Mouse (Mus musculus) heart, embryonic 14.5 days (tissue): ENCODE measurements around the gene Tagln2. TPM values are rescaled to one million over a fixed set of nuclear protein-coding genes. Genes with fewer than 3 reads are reported as not detected.
A peak's percentile ranks its signal among the peaks of the same experiment; 100 is the strongest.

Experiments used
- ATAC-seq: fragments of 200-750 bp; cut with Nextera tagmentation; 2 replicates; pipeline ENCODE4 v1.8.0; 2017; ENCODE audit warnings: low read depth, moderate TSS enrichment; ENCODE audit not compliant: insufficient number of reproducible peaks, insufficient read depth, low FRiP score
- H3K27ac ChIP-seq, 2 experiments: fragments of 200-500 bp in 1 of 2; fragments of 300-500 bp in 1 of 2; sonication (generic) in 1 of 2; replicated peaks in 1 of 2; 2 replicates each; pipeline ENCODE4 v1.5.1; 2012 to 2014; ENCODE audit warnings: low read depth in 2 of 2, low read length in 2 of 2, control low read depth in 1 of 2, mild to moderate bottlenecking in 1 of 2, mixed read lengths in 1 of 2; ENCODE audit not compliant: control insufficient read depth in 1 of 2, insufficient read depth in 1 of 2
- H3K27me3 ChIP-seq: fragments of 300-500 bp; sonication (generic); 2 replicates; pipeline ENCODE4 v1.6.1; 2014; ENCODE audit warnings: mild to moderate bottlenecking, low read length, control low read depth; ENCODE audit not compliant: control insufficient read depth, insufficient read depth
- H3K36me3 ChIP-seq: fragments of 300-500 bp; sonication (generic); 2 replicates; pipeline ENCODE4 v1.6.1; 2014; ENCODE audit warnings: mild to moderate bottlenecking, control low read depth, low read length, mixed read lengths; ENCODE audit not compliant: control insufficient read depth, insufficient read depth
- H3K4me1 ChIP-seq, 2 experiments: fragments of 200-500 bp in 1 of 2; fragments of 300-500 bp in 1 of 2; sonication (generic) in 1 of 2; 2 replicates each; pipeline ENCODE4 v1.6.1; 2012 to 2014; ENCODE audit warnings: low read length in 2 of 2, control low read depth in 1 of 2, mixed read lengths in 1 of 2; ENCODE audit not compliant: control insufficient read depth in 2 of 2, insufficient read depth in 2 of 2
- H3K4me2 ChIP-seq: fragments of 300-500 bp; sonication (generic); 2 replicates; pipeline ENCODE4 v1.6.1; 2014; ENCODE audit warnings: mild to moderate bottlenecking, low read length
- H3K4me3 ChIP-seq, 2 experiments: fragments of 200-500 bp in 1 of 2; fragments of 300-500 bp in 1 of 2; sonication (generic) in 1 of 2; 2 replicates each; pipeline ENCODE4 v1.5.1; 2012 to 2014; ENCODE audit warnings: low read length in 2 of 2, mild to moderate bottlenecking in 2 of 2, control low read depth in 1 of 2, low read depth in 1 of 2, moderate library complexity in 1 of 2; ENCODE audit not compliant: control insufficient read depth in 1 of 2, insufficient read depth in 1 of 2
- H3K9ac ChIP-seq: fragments of 300-500 bp; sonication (generic); 2 replicates; pipeline ENCODE4 v1.6.1; 2014; ENCODE audit warnings: mild to moderate bottlenecking, low read length
- H3K9me3 ChIP-seq: fragments of 300-500 bp; sonication (generic); 2 replicates; pipeline ENCODE4 v1.6.1; 2016; ENCODE audit warnings: low read length, control low read depth; ENCODE audit not compliant: control insufficient read depth
- WGBS: fragments of 180-500 bp; shearing (Covaris S2); extraction: QIAGEN DNeasy Blood & Tissue Kit; methylation state at CpG from one replicate; pipeline ENCODE4 v1.1.7; 2014; 5-methylcytosine and 5-hydroxymethylcytosine counted together
- polyA plus RNA-seq: library from polyadenylated mRNA; unstranded; fragments of >200 nt; fragmentation: Nextera tagmentation; extraction: Ambion mirVana; gene quantifications from 2 replicates; pipeline ENCODE4 v1.2.1, GENCODE M21; 2014

The Tagln2 gene
- polyA plus RNA-seq, 1 experiment from 2014 or later: 187 TPM

DNA sequence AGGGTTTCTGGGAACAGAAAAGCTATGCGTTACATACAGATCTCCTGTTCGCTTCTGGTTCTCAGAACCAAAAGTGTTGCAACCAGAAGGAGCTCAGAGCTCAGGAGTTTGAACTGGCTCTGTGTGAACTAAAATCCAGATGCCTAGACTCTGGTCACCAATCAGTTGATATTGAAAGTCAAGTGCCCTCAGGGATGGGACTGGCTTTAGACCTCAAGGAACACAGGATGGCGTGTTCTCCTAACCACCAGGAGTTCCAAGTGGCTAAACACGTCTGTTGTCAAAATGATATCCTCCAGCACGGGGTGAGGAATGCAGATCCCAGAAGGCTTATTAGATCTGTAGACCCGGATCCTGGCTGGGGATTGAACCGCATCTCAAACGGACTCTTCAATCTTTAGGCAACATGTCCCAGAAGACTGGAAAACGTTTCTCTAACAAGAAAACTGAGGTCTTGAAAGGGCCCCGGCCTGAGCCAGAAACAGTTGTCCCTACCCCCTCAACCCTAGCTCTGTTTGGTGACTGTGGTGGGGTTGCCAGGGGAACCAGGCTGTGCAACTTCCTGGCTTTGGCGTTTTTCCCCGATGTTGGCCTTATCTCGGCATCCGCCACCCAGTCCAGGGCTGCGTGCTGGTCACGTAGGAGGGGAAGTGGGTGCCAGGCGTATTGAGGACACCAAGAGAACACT is 13.8 kb downstream of the Tagln2 start:
- Histone ChIP-seq H3K9me3 (peaks cover 7% of the 10 kb centered on the region; the same call in 1 of the 2 replicates), H3K4me2 (peak overlapping the region; percentile 55), H3K27me3 (no peaks in the 10 kb centered on the region), H3K4me3 (no peak overlapping the region), H3K9ac (peak overlapping the region; percentile 49; the same call in 1 of the 2 replicates), H3K4me1 (peaks cover 25 to 30% of the 10 kb centered on the region in 2 experiments), H3K36me3 (peaks cover 4% of the 10 kb centered on the region; the same call in 1 of the 2 replicates), H3K27ac (peak overlapping the region; percentile 74 to 79)
- ATAC-seq: peak; percentile 55; the same call in 1 of the 2 replicates
- 31% methylated on average over 17 of the region's 17 CpGs for WGBS

DNA sequence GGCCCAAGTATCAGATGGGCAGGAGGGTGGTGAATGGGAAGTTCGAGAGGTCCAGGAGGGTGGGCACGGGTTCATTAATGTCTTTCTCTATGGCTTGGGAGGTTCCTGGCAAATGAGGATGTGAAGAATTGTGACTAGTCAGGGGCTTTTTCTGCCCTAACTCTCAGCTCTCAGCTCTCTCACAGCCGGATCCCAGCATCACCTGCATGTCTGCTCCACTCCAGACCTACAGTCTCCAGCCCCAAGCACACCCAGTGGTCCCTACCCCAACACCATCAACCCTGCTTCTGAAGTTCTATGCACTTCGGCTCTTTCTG is 14.3 kb downstream of the Tagln2 start:
- Histone ChIP-seq H3K27me3 (no peaks in the 10 kb centered on the region), H3K36me3 (no peaks in the 10 kb centered on the region), H3K9me3 (peaks cover 7% of the 10 kb centered on the region; the same call in 1 of the 2 replicates), H3K4me1 (peaks cover 25 to 28% of the 10 kb centered on the region in 2 experiments), H3K9ac (no peak overlapping the region), H3K4me3 (no peak overlapping the region), H3K27ac (peak overlapping the region; percentile 66 to 79), H3K4me2 (no peak overlapping the region)
- 46% methylated on average over 4 of the region's 4 CpGs for WGBS
- no peak for ATAC-seq

DNA sequence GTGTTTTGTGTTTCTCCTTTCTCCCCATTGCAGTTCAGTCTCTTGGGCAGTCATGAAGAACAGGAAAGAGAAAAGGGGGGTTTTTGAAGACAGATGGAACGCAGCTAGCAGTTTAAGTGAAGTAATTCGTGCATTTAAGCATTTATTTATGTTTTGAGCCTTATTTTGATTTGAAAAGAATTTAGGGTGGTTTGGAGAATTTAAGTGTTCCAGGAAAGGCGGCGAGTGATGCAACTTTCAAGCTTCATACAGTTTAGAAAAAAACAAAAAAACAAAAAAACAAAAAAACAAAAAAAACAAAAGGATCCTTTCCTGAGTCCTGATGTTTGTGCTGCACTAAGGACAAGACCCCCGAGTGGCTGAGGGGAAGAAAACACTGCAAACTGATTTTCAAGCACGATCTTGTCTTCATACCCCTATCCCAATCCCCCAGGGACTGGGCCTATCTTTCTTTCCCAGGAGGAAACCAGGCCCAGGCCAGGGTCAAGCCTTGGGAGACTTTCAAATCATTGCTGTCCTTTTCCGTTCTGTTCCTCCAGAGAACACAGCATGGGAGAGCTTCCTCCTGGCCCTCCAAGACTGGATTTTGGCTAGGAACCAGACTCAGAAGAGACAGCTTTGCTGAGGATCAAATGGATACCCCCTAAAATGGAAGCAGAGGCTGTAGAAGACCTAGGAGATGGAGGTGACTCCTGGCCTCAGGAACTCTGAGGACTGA is 14.9 kb downstream of the Tagln2 start:
- H3K4me2 ChIP-seq: no peak overlapping the region

DNA sequence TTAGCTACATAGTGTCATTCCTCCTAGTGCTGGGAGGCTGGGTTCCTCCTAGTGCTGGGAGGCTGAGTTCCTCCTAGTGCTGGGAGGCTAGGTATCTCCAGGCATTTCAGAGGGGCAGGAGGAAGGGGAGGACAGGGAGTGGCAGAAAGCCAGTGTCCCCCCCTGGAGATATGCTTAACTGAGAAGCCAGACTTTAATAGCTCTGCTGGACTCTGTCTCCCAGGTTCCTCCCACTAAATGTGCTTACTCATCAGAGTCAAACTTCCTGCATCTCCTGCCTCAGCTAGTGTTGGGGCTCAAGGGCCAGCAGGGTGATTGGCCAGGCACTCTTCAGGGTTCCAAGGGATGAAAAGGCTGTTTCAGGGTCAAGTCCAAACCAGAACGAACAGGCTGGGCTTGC is 15.5 kb downstream of the Tagln2 start:
- Histone ChIP-seq H3K4me2 (no peak overlapping the region), H3K4me1 (peaks cover 24 to 25% of the 10 kb centered on the region in 2 experiments), H3K9ac (no peak overlapping the region), H3K4me3 (no peak overlapping the region), H3K27me3 (no peaks in the 10 kb centered on the region), H3K27ac (peak overlapping the region; percentile 36 to 79; a peak in 2 of 4 replicates), H3K36me3 (no peaks in the 10 kb centered on the region), H3K9me3 (peaks cover 7% of the 10 kb centered on the region; the same call in 1 of the 2 replicates)
- 83% methylated on average over 1 of the region's 1 CpGs for WGBS
- no peak for ATAC-seq

More for the DNA sequence above, 14.9 kb downstream of the Tagln2 start:
- no peak overlapping the region for H3K9ac ChIP-seq
- no peak for ATAC-seq
- WGBS: 63% methylated on average over 7 of the region's 7 CpGs
- no peaks in the 10 kb centered on the region for H3K36me3 ChIP-seq
- peaks cover 26 to 28% of the 10 kb centered on the region in 2 experiments for H3K4me1 ChIP-seq
- peaks cover 7% of the 10 kb centered on the region; the same call in 1 of the 2 replicates for H3K9me3 ChIP-seq
- H3K4me3 ChIP-seq: no peak overlapping the region
- peak overlapping the region; percentile 66 to 79 for H3K27ac ChIP-seq
- H3K27me3 ChIP-seq: no peaks in the 10 kb centered on the region

DNA sequence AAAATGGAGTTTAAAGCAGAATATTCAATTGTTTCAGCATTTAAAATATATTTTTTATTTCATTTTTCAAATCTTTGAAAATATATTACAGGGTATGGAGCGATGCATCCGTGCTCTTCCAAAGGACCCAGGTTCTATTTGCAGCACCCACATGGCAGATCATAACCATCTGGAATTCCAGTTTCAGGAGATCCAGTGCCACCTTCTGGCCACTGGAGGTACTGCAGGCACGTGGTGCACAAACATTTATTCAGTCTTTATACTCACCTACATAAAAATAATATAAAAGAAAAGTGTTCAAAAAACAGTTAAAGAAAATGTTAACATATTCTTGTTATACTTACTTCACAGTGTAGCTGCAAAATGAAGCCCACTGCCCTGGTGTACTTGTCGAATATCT is 18.2 kb downstream of the Tagln2 start:
- no peak for ATAC-seq
- Histone ChIP-seq H3K4me2 (no peak overlapping the region), H3K9me3 (peaks cover 7% of the 10 kb centered on the region; the same call in 1 of the 2 replicates), H3K36me3 (no peaks in the 10 kb centered on the region), H3K9ac (no peak overlapping the region), H3K4me3 (no peak overlapping the region), H3K27ac (no peak overlapping the region), H3K27me3 (no peaks in the 10 kb centered on the region), H3K4me1 (peaks cover 21 to 22% of the 10 kb centered on the region in 2 experiments; a peak in 3 of 4 replicates)
- 69% methylated on average over 4 of the region's 4 CpGs for WGBS

DNA sequence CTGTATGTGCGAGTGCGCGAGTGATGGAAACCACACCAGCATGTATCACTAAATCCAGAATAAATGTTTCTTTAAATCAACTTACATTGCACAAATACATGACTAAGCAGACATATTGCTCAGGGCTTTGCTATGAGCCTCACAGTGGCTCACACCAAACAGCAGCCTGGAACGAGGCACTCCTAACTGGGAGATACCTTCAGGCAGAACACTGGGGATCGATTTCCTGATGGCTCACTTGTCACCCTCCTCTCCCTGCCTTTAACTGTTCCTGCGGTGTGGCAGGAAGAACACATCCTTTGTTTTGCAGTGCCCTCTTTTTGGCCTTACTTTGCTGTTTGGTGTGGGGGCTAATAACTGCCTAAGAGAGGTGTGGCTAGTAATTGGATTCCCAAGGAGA is 19.8 kb downstream of the Tagln2 start:
- H3K27ac ChIP-seq: no peak overlapping the region

DNA sequence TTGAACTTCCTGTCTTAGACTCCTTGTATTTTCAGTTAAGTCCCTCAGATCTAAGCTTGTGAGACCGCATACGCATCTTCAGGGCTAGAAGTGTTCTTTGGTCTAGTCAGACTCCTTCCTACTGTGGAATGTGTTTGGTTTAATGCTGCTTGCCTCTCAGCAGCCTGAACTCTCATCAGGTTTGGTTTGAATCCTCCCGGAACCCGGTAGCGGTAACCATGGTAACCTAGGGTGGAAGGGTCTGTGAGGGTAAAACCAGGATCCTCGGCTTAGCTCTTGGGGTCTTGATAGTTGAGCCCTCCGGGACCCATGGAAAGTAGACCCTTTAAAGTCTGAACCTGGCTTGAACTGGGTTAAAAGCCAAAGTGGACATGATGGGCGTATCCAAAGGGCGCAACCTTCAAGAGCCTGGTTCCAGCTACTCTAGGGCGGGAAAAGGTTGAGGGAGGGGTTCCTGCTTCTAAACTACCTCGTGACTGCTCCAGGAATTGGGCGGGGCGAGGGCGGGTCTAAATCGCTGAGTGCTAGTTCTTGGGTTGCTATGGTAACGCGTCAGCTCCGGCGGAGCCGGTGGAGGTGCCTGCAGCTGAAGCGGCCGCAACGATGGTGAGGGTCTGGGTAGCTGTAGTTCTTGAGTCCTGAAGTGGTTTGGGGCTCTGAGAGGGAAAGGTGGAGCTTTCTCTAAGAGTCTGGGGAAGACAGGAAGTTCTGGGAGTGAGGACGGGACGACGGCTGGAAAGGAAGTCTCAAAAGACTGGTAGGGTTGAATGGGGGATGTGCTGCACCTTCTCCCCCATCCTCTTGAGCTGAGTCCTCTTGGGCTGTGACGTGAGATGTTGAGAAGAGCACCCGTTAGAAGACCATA is 21.0 kb downstream of the Tagln2 start, which contains the start of gene Cfap45:
Gene Cfap45 (plus strand): TSS at position 226 of the 865 bp plus-strand sequence.
- Histone ChIP-seq H3K4me1 (peaks cover 8 to 12% of the 10 kb centered on the region in 2 experiments; a peak in 3 of 4 replicates), H3K4me2 (peak within 1 kb of the TSS; percentile 69), H3K9me3 (peaks cover 10% of the 10 kb centered on the region; the same call in 1 of the 2 replicates), H3K27ac (0 out of 4 replicates have a peak within 1 kb of the TSS, but pooled peaks of 1 of the 2 experiments have one; percentile 10), H3K36me3 (no peaks in the 10 kb centered on the region), H3K4me3 (peak within 1 kb of the TSS; percentile 39 to 46), H3K27me3 (no peaks in the 10 kb centered on the region), H3K9ac (peak within 1 kb of the TSS; percentile 28; the same call in 1 of the 2 replicates)
- ATAC-seq: peak; percentile 64
- WGBS: 5% methylated on average over 28 of the region's 28 CpGs

More for the DNA sequence above, 19.8 kb downstream of the Tagln2 start:
- Histone ChIP-seq H3K4me3 (no peak overlapping the region), H3K4me2 (no peak overlapping the region), H3K36me3 (no peaks in the 10 kb centered on the region), H3K27me3 (no peaks in the 10 kb centered on the region), H3K9me3 (peaks cover 10% of the 10 kb centered on the region; the same call in 1 of the 2 replicates), H3K4me1 (peaks cover 10% of the 10 kb centered on the region in 2 experiments), H3K9ac (no peak overlapping the region)
- no peak for ATAC-seq
- 56% methylated on average over 6 of the region's 6 CpGs for WGBS
